Mouse (Mus musculus) thymus, adult 2 months (tissue): ENCODE data around the gene Klre1.

Experiments
- CTCF ChIP-seq: fragments of 200-500 bp; IDR thresholded peaks from 2 replicates; pipeline ENCODE4 v1.5.1; 2012; ENCODE audit warnings: mild to moderate bottlenecking, control low read depth, low read length, moderate library complexity, borderline replicate concordance; ENCODE audit not compliant: control insufficient read depth, poor library complexity, insufficient read depth; ENCODE audit errors: extremely low read depth
- POLR2A ChIP-seq: fragments of 200-500 bp; IDR thresholded peaks from 2 replicates; pipeline ENCODE4 v1.6.1; 2012; ENCODE audit warnings: mild to moderate bottlenecking, low read length, control low read depth, moderate library complexity; ENCODE audit not compliant: control insufficient read depth, poor library complexity, insufficient read depth; ENCODE audit errors: extremely low read depth

- TF ChIP-seq POLR2A (no peak), CTCF (no peak)
Observed at GRCm38 (mm10) chr6:129583014-129583413, 5.3 kb downstream of the Klre1 start.
